Mouse (Mus musculus): Measurements from ENCODE around the gene Ssu2. TPM values are rescaled to one million over a fixed set of nuclear protein-coding genes. Genes with fewer than 3 reads are reported as not detected.

Ssu2 gene
- total RNA-seq (2014; rRNA removed) (0.28 TPM in 1 of 2 replicates, not detected in the other), polyA plus RNA-seq (2015; fragmentation: Nextera tagmentation; extraction: Ambion mirVana) (0.33 TPM in 1 of 2 replicates, not detected in the other)

- 85% methylated on average over 9 of the region's 9 CpGs for WGBS
- Histone ChIP-seq H3K27ac (ENCODE audit: low read depth, low read length) (no peak within 1 kb of the TSS), H3K27me3 (ENCODE audit: insufficient read depth, low read length) (no peaks in the 10 kb centered on the region), H3K9me3 (ENCODE audit: low read length) (no peaks in the 10 kb centered on the region), H3K4me1 (ENCODE audit: insufficient read depth, low read length) (no peaks in the 10 kb centered on the region), H3K9ac (replicated peaks; ENCODE audit: low read length, poor library complexity, severe bottlenecking) (no peak within 1 kb of the TSS), H3K4me2 (ENCODE audit: low read depth, low read length, poor library complexity, severe bottlenecking) (no peak within 1 kb of the TSS), H3K4me3 (ENCODE audit: low read depth, low read length) (no peak within 1 kb of the TSS), H3K36me3 (ENCODE audit: insufficient read depth, low read length) (no peaks in the 10 kb centered on the region)
- no peak for TF ChIP-seq CTCF (IDR thresholded peaks at IDR 0.05)
- ATAC-seq (ENCODE audit: low FRiP score) (no peak), DNase-seq (ENCODE audit: low spot score) (no peak)
These were observed at the start of gene Ssu2 for GRCm38 (mm10) chr6:112387947-112388346. Ssu2 (minus strand) TSS chr6:112388023.

- ATAC-seq (ENCODE audit: low FRiP score) = no peak
- H3K9me3 ChIP-seq (ENCODE audit: low read length) = no peaks in the 10 kb centered on the region
- 75% methylated on average over 6 of the region's 6 CpGs for WGBS
- H3K4me1 ChIP-seq (ENCODE audit: insufficient read depth, low read length) = no peaks in the 10 kb centered on the region
- DNase-seq (ENCODE audit: low spot score) = no peak
- no peak overlapping the region for H3K27ac ChIP-seq (ENCODE audit: low read depth, low read length)
- no peak for TF ChIP-seq CTCF (IDR thresholded peaks at IDR 0.05)
- no peaks in the 10 kb centered on the region for H3K27me3 ChIP-seq (ENCODE audit: insufficient read depth, low read length)
- H3K9ac ChIP-seq (replicated peaks; ENCODE audit: low read length, poor library complexity, severe bottlenecking) = no peak overlapping the region
- no peak overlapping the region for H3K4me3 ChIP-seq (ENCODE audit: low read depth, low read length)
- no peak overlapping the region for H3K4me2 ChIP-seq (ENCODE audit: low read depth, low read length, poor library complexity, severe bottlenecking)
- H3K36me3 ChIP-seq (ENCODE audit: insufficient read depth, low read length) = no peaks in the 10 kb centered on the region
These were observed 38.4 kb upstream of the Ssu2 start for GRCm38 (mm10) chr6:112426018-112426732.

DNA sequence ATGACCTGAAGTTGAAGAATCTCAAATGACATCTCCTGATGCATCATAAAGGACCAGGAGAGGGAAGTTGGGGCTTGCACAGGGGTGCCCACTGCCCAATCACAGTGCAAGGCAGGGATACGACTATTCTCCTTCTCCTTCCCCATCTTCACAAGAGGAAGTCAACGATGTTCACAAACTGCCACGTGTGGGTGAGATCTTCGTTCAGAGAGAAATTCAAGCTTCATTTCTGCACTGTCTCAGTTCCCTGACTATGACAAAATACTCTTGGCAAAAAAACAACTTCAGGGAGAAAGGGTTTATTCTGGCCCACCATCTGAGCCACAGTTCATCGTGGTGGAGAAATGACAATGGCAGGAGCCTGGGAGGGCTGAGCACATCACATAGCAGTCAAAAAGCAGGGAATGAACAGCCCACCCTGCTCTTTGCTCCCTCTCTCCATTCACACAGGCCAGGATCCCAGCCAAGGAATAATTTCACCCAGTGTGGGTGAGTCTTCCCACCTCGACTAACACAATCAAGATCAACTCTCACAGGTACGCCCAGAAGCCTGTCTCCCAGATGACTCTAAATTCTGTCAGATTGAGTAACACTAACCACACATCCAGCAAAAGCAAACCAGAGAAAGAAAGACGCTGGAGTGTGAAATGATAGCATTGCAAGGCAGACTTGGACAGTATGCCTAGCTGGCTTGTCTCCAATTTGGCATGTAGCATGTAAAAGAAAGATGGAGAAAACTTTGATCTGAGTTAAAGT is 36.1 kb upstream of the Ssu2 start:
- no peaks in the 10 kb centered on the region for H3K36me3 ChIP-seq (ENCODE audit: insufficient read depth, low read length)
- H3K4me1 ChIP-seq (ENCODE audit: insufficient read depth, low read length) = no peaks in the 10 kb centered on the region
- H3K9ac ChIP-seq (replicated peaks; ENCODE audit: low read length, poor library complexity, severe bottlenecking) = no peak overlapping the region
- no peak overlapping the region for H3K4me2 ChIP-seq (ENCODE audit: low read depth, low read length, poor library complexity, severe bottlenecking)
- no peak for TF ChIP-seq CTCF (IDR thresholded peaks at IDR 0.05)
- DNase-seq (ENCODE audit: low spot score) (no peak), ATAC-seq (ENCODE audit: low FRiP score) (no peak)
- no peak overlapping the region for H3K4me3 ChIP-seq (ENCODE audit: low read depth, low read length)
- H3K27ac ChIP-seq (ENCODE audit: low read depth, low read length) = no peak overlapping the region
- no peaks in the 10 kb centered on the region for H3K27me3 ChIP-seq (ENCODE audit: insufficient read depth, low read length)
- H3K9me3 ChIP-seq (ENCODE audit: low read length) = no peaks in the 10 kb centered on the region
- WGBS = 82% methylated on average over 8 of the region's 8 CpGs

DNA sequence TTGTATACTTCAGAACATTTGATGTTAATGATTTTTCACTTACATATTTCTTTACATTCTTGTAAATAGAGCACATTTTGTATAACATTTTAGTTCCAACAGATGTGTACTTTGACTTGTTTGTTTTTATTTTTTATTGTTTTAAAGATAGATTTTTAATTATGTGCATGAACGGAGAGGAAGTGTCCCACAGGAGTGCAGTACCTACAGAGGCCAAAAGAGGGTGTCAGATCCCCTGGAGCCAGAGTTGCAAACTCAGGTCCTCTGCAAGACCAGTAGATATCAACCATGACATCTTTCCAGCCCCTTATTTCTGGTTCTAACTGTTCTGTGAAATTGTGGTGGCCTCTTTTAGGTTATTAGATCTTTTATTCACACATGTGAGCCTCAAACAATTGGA is 33.1 kb upstream of the Ssu2 start:
- H3K27me3 ChIP-seq (ENCODE audit: insufficient read depth, low read length) = no peaks in the 10 kb centered on the region
- ATAC-seq (ENCODE audit: low FRiP score) (no peak), DNase-seq (ENCODE audit: low spot score) (no peak)
- TF ChIP-seq CTCF (IDR thresholded peaks at IDR 0.05) = 0 out of 2 replicates have a peak, but pooled peaks have one; percentile 15
- H3K36me3 ChIP-seq (ENCODE audit: insufficient read depth, low read length) = no peaks in the 10 kb centered on the region
- no peak overlapping the region for H3K9ac ChIP-seq (replicated peaks; ENCODE audit: low read length, poor library complexity, severe bottlenecking)
- no peak overlapping the region for H3K4me3 ChIP-seq (ENCODE audit: low read depth, low read length)
- H3K9me3 ChIP-seq (ENCODE audit: low read length) = no peaks in the 10 kb centered on the region
- H3K4me2 ChIP-seq (ENCODE audit: low read depth, low read length, poor library complexity, severe bottlenecking) = no peak overlapping the region
- 93% methylated on average over 1 of the region's 1 CpGs for WGBS
- no peak overlapping the region for H3K27ac ChIP-seq (ENCODE audit: low read depth, low read length)
- no peaks in the 10 kb centered on the region for H3K4me1 ChIP-seq (ENCODE audit: insufficient read depth, low read length)

DNA sequence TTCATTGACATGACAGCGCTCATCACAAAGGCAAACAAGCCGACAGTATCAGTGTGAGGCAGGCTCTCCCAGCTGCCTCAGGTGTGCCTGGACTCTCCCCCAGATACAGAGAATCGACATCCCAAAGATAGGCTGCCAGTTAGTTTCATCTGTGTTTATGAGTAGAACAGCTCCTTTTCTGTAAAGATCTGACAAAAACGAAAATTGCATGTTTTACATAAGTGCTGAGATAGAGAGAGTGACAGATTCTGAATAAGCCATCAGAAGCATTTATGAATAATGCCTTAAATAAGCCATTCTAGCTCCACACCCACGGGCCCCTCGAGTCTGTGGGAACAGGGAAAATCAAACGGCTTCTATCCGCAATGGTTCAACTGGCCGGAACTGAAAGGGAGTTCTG is 31.5 kb upstream of the Ssu2 start:
- no peak overlapping the region for H3K4me2 ChIP-seq (ENCODE audit: low read depth, low read length, poor library complexity, severe bottlenecking)
- DNase-seq (ENCODE audit: low spot score) (no peak), ATAC-seq (ENCODE audit: low FRiP score) (no peak)
- TF ChIP-seq CTCF (IDR thresholded peaks at IDR 0.05) = no peak
- WGBS = 66% methylated on average over 9 of the region's 9 CpGs
- H3K27me3 ChIP-seq (ENCODE audit: insufficient read depth, low read length) = no peaks in the 10 kb centered on the region
- no peak overlapping the region for H3K4me3 ChIP-seq (ENCODE audit: low read depth, low read length)
- no peaks in the 10 kb centered on the region for H3K9me3 ChIP-seq (ENCODE audit: low read length)
- H3K27ac ChIP-seq (ENCODE audit: low read depth, low read length) = no peak overlapping the region
- H3K36me3 ChIP-seq (ENCODE audit: insufficient read depth, low read length) = no peaks in the 10 kb centered on the region
- no peak overlapping the region for H3K9ac ChIP-seq (replicated peaks; ENCODE audit: low read length, poor library complexity, severe bottlenecking)
- H3K4me1 ChIP-seq (ENCODE audit: insufficient read depth, low read length) = no peaks in the 10 kb centered on the region

- Histone ChIP-seq H3K36me3 (ENCODE audit: insufficient read depth, low read length) (no peaks in the 10 kb centered on the region), H3K4me1 (ENCODE audit: insufficient read depth, low read length) (0 out of 2 replicates have a peak, but pooled peaks cover 3% of the 10 kb centered on the region), H3K9ac (replicated peaks; ENCODE audit: low read length, poor library complexity, severe bottlenecking) (no peak overlapping the region), H3K27me3 (ENCODE audit: insufficient read depth, low read length) (no peaks in the 10 kb centered on the region), H3K4me3 (ENCODE audit: low read depth, low read length) (no peak overlapping the region), H3K9me3 (ENCODE audit: low read length) (no peaks in the 10 kb centered on the region; the same call in 1 of the 2 replicates), H3K27ac (ENCODE audit: low read depth, low read length) (no peak overlapping the region), H3K4me2 (ENCODE audit: low read depth, low read length, poor library complexity, severe bottlenecking) (no peak overlapping the region)
- DNase-seq (ENCODE audit: low spot score) = no peak
- WGBS = 81% methylated on average over 5 of the region's 5 CpGs
- no peak for ATAC-seq (ENCODE audit: low FRiP score)
- no peak for TF ChIP-seq CTCF (IDR thresholded peaks at IDR 0.05)
These were observed 16.3 kb upstream of the Ssu2 start for GRCm38 (mm10) chr6:112404111-112404510.
